Mouse (Mus musculus) liver, embryonic 14.5 days (tissue): Measurements from ENCODE around the gene Ak5.

ENCODE experiments used
- CTCF ChIP-seq: IDR thresholded peaks from 2 replicates; pipeline ENCODE4 v1.5.1; 2016; ENCODE audit warnings: antibody characterized with exemption, low read depth, control low read depth
- EP300 ChIP-seq: IDR thresholded peaks from 2 replicates; pipeline ENCODE4 v1.6.1; 2016; ENCODE audit warnings: antibody characterized with exemption, low read depth

- TF ChIP-seq CTCF, result no peak
- no peak for TF ChIP-seq EP300
These were observed 239.2 kb downstream of the Ak5 start for GRCm38 (mm10) chr3:152428925-152429324.
